Mouse (Mus musculus) midbrain, embryonic 13.5 days (tissue): ENCODE data around the gene Pnpla7. TPM values are rescaled to one million over a fixed set of nuclear protein-coding genes. Genes with fewer than 3 reads are reported as not detected.
"Not testable (repeated sequence)": the region's sequence is repeated elsewhere in the genome, so short reads cannot be mapped to it uniquely, and the experiment has no call there.

Experiments used
- ATAC-seq: fragments of 200-750 bp; cut with Nextera tagmentation; 2 replicates; pipeline ENCODE4 v1.8.0; 2017; ENCODE audit warnings: mild to moderate bottlenecking, moderate TSS enrichment, moderate library complexity
- H3K27ac ChIP-seq: fragments of 300-500 bp; sonication (generic); 2 replicates; pipeline ENCODE4 v1.5.1; 2015; ENCODE audit warnings: inconsistent platforms, mild to moderate bottlenecking, moderate library complexity
- H3K27me3 ChIP-seq: fragments of 300-500 bp; sonication (generic); 2 replicates; pipeline ENCODE4 v1.6.1; 2015; ENCODE audit warnings: mild to moderate bottlenecking, inconsistent platforms
- H3K36me3 ChIP-seq: fragments of 300-500 bp; sonication (generic); 2 replicates; pipeline ENCODE4 v1.6.1; 2015; ENCODE audit warnings: mild to moderate bottlenecking, inconsistent platforms
- H3K4me1 ChIP-seq: fragments of 300-500 bp; sonication (generic); replicated peaks from 2 replicates; pipeline ENCODE4 v1.6.1; 2015; ENCODE audit warnings: inconsistent platforms
- H3K4me2 ChIP-seq: fragments of 300-500 bp; sonication (generic); replicated peaks from 2 replicates; pipeline ENCODE4 v1.6.1; 2015; ENCODE audit warnings: moderate library complexity, mild to moderate bottlenecking, inconsistent platforms
- H3K4me3 ChIP-seq: fragments of 300-500 bp; sonication (generic); replicated peaks from 2 replicates; pipeline ENCODE4 v1.5.1; 2015; ENCODE audit warnings: mild to moderate bottlenecking, inconsistent platforms
- H3K9ac ChIP-seq: fragments of 300-500 bp; sonication (generic); replicated peaks from 2 replicates; pipeline ENCODE4 v1.6.1; 2015; ENCODE audit warnings: mild to moderate bottlenecking, inconsistent platforms
- H3K9me3 ChIP-seq: fragments of 300-500 bp; sonication (generic); 2 replicates; pipeline ENCODE4 v1.6.1; 2016; ENCODE audit warnings: mild to moderate bottlenecking, inconsistent platforms
- WGBS: fragments of 180-500 bp; shearing (Covaris S2); methylation state at CpG from one replicate; pipeline ENCODE4 v1.1.7; 2015; 5-methylcytosine and 5-hydroxymethylcytosine counted together
- polyA plus RNA-seq: library from polyadenylated mRNA; unstranded; fragments of >200 nt; fragmentation: Nextera tagmentation; extraction: Ambion mirVana; gene quantifications from 2 replicates; pipeline ENCODE4 v1.2.1, GENCODE M21; 2015

Pnpla7 gene
- polyA plus RNA-seq = 3.3 and 4.2 TPM in 2 replicates

DNA sequence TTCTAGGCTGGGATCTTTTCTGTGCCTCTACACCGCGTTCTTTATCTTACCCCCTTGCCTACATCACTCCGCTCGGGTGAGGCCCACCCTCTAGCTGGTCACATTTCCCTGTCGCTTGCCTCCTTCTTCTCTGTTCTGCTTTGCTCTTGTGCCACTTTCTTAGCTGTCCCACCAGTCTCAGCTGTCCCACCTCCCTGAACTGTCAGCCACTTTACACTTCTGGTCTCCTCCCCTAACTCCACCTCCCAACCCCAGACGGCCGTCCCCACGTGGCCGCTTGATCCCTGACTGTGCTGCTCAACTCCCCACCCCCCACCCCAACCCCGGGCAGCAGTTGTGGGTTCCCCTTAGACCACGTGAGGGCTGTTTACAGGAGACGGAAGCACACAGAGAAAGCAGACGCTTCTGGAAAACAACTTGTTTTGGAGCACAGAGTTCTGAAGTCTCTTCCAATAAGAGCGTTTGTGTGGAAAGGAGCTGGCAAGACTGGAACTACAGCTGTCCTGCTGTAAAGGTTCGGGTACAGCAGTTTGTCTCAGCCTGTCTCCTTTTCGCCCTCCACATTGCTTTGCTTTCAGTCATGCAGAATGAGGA, at the start of gene Pnpla7:
TSS of gene Pnpla7 (plus strand) at position 330 of the 594 bp plus-strand sequence.
- peak within 1 kb of the TSS; percentile 91 for H3K27ac ChIP-seq
- WGBS = under 1% methylated on average over 16 of the region's 16 CpGs
- peak within 1 kb of the TSS; percentile 91 for H3K4me2 ChIP-seq
- ATAC-seq = no peak
- H3K36me3 ChIP-seq = peaks cover 24% of the 10 kb centered on the region
- H3K9me3 ChIP-seq = no peaks in the 10 kb centered on the region
- peaks cover 24% of the 10 kb centered on the region for H3K4me1 ChIP-seq
- H3K27me3 ChIP-seq = no peaks in the 10 kb centered on the region
- H3K4me3 ChIP-seq = peak within 1 kb of the TSS; percentile 86
- H3K9ac ChIP-seq = peak within 1 kb of the TSS; percentile 86

DNA sequence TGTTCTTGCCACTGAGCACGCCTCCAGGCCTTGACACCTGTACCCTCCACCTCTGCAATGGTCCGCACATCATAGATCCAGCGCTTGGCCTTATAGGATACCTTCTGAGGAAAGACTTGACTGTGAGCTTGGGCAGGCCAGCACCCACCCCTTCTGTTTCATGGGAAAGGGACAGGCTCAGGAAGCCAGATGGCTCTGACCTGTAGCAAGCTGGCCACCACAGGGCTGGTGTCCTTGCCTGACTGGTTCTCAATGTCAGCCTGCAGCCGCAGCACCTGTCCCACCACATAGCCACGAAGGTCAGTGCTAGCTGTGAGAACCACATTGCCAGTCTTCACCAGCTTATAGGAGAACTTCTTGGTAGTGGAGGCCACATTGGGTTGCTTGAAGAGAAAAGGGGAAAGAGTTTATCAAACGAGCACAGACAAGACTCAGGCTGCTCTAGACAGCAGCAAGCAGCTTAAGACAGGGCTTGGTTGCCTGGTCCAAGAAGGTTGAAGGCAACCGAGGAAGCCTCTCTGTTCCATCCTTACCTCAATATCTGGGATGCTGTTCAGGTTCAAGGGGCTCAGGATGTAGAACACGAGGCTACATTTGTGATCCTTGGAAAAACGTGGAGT, 49.4 kb upstream of the Pnpla7 start:
- WGBS = 85% methylated on average over 9 of the region's 9 CpGs
- H3K27ac ChIP-seq = no peak overlapping the region
- H3K4me3 ChIP-seq = no peak overlapping the region
- H3K27me3 ChIP-seq = no peaks in the 10 kb centered on the region
- ATAC-seq = no peak; the same call in 1 of the 2 replicates
- no peak overlapping the region for H3K4me2 ChIP-seq
- no peaks in the 10 kb centered on the region for H3K9me3 ChIP-seq
- H3K36me3 ChIP-seq = peaks cover 5% of the 10 kb centered on the region; the same call in 1 of the 2 replicates
- H3K4me1 ChIP-seq = no peaks in the 10 kb centered on the region
- no peak overlapping the region for H3K9ac ChIP-seq

DNA sequence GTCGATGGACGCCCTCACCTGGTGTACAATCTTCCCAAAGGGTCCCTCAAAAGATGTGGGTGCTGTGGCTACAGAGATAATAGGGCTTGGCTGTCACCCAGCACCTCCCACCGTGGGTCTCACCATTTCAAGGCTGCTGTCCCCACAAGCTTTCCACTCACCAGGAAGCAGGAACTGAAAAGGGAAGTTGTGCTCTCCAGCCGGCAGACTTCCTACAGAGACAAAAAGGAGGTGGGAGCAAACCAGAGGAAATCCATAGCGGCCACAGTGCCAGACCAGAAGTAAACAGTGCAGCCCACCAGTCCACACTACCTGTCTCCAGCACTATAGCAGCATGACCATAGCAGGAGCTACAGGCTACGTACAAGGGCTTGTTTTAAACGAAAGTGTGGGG, 48.9 kb upstream of the Pnpla7 start:
- ATAC-seq = no peak
- Histone ChIP-seq H3K4me1 (no peaks in the 10 kb centered on the region), H3K36me3 (peaks cover 5% of the 10 kb centered on the region; the same call in 1 of the 2 replicates), H3K27me3 (no peaks in the 10 kb centered on the region), H3K9ac (no peak overlapping the region), H3K9me3 (no peaks in the 10 kb centered on the region), H3K27ac (no peak overlapping the region), H3K4me2 (no peak overlapping the region), H3K4me3 (no peak overlapping the region)
- WGBS = 80% methylated on average over 7 of the region's 7 CpGs

DNA sequence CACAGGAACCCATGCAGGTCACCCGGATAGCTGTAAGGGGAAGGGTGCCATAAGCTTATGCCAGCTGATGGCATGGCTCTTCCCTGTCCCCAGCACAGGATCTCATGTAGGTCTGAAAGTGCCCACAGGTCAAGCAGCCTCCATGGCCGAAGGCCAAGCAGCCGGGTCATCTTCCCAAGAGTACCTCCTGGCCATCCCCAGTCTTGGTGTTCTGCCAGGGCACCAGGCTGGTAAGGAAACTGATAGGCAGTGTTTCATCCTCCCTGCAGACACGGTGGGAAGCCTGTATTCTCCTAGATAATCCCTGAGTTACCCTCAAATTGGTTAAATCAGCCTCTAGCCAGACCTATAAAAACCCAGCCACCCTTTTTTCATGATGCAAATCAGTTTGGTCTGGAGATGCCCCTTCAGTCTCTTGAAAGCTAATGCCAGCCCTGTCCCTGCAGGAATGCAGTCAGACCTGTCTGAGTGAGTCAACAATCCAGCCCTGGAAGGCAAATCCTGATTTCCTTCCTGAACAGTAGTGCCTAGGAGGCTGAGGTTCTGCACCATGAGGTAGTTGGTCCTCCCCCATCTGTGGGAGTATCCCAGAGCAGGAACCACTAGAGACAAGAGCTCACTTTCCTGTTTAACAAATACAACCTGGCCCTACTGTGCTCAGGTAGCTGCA, 47.9 kb upstream of the Pnpla7 start:
- Histone ChIP-seq H3K4me2 (no peak overlapping the region), H3K4me3 (no peak overlapping the region), H3K9ac (no peak overlapping the region), H3K4me1 (no peaks in the 10 kb centered on the region), H3K36me3 (peaks cover 5% of the 10 kb centered on the region; the same call in 1 of the 2 replicates), H3K27ac (no peak overlapping the region), H3K27me3 (no peaks in the 10 kb centered on the region), H3K9me3 (no peaks in the 10 kb centered on the region)
- 69% methylated on average over 4 of the region's 4 CpGs for WGBS
- no peak for ATAC-seq

DNA sequence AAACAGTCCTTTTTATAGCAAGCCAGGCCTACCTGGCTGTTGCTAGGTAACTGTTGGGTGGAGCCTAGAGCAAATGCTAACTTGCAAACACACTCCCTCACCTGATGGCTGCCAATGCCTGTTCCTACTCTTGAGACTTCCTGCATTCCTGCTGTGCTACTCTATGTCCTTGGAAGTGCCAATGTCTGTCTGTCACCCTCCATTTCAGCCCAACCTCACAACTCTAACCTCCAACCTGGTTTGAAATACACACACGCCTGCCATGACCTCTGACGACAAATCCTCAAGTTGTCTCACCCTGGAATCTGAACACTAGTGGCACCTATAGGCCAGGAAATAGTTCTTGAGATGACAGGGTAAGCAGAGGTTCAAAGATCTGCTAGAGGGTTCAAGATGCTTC, 46.7 kb upstream of the Pnpla7 start:
- no peak overlapping the region for H3K9ac ChIP-seq
- 61% methylated on average over 2 of the region's 2 CpGs for WGBS
- H3K4me2 ChIP-seq = no peak overlapping the region
- H3K27me3 ChIP-seq = peaks cover 8% of the 10 kb centered on the region
- ATAC-seq = no peak
- no peak overlapping the region for H3K4me3 ChIP-seq
- H3K9me3 ChIP-seq = no peaks in the 10 kb centered on the region
- peaks cover 4% of the 10 kb centered on the region; the same call in 1 of the 2 replicates for H3K4me1 ChIP-seq
- H3K27ac ChIP-seq = no peak overlapping the region
- H3K36me3 ChIP-seq = peaks cover 5% of the 10 kb centered on the region; the same call in 1 of the 2 replicates

DNA sequence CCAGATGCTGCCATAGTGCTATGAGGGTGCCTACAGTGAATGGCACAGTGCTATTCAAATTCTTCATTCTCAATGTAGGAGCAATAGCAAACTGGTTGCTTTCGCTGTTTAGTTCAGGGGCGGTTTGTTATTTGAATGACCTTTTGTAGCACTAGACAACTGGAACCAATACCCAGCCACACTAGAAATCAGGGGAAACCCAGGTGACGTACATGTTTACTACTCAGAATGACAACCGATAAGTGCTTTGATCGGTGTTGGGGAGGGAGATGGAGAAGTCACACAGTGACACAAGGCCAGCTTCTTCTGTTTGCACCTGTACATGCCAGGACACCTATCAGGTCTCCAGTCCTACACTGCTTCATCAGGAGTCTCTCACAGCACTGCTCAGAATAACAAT, 46.2 kb upstream of the Pnpla7 start:
- H3K9ac ChIP-seq = no peak overlapping the region; the same call in 1 of the 2 replicates
- H3K9me3 ChIP-seq = no peaks in the 10 kb centered on the region
- ATAC-seq = no peak
- no peak overlapping the region for H3K4me2 ChIP-seq
- WGBS = 91% methylated on average over 5 of the region's 5 CpGs
- peaks cover 13% of the 10 kb centered on the region for H3K27me3 ChIP-seq
- no peak overlapping the region for H3K27ac ChIP-seq
- no peak overlapping the region for H3K4me3 ChIP-seq
- H3K4me1 ChIP-seq = peaks cover 9% of the 10 kb centered on the region
- peaks cover 5% of the 10 kb centered on the region; the same call in 1 of the 2 replicates for H3K36me3 ChIP-seq

DNA sequence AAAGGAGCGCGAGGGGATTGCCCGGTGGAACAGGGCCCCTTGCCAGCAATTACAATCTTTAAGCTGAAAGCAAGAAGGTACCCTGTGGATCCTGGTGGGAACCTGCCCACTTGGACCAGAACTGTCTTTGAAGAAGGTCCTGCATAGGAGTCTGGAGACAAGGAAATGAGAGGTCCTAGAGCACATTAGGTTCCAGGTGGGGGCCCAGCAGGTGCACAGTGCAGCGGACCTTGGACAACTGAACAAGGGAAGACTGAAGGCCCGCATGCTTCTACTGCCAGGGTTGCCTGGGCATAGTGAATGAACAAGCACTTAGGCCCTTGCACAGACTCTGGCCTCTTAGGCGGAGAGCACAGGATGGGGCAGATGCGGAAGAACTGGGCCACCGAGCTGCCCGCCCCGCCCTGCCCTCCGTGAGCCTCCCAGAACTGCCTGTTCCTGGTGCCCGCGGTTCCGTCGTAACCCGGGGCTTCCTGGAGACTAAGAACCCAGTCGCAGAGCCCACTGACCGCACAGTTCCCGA, 41.3 kb upstream of the Pnpla7 start:
- no peak; the same call in 1 of the 2 replicates for ATAC-seq
- Histone ChIP-seq H3K9me3 (no peaks in the 10 kb centered on the region), H3K9ac (peak overlapping the region; percentile 74), H3K4me3 (peak overlapping the region; percentile 61), H3K4me2 (peak overlapping the region; percentile 85), H3K36me3 (no peaks in the 10 kb centered on the region), H3K27me3 (peaks cover 24% of the 10 kb centered on the region), H3K27ac (no peak overlapping the region), H3K4me1 (peaks cover 19% of the 10 kb centered on the region)
- 5% methylated on average over 19 of the region's 19 CpGs for WGBS

DNA sequence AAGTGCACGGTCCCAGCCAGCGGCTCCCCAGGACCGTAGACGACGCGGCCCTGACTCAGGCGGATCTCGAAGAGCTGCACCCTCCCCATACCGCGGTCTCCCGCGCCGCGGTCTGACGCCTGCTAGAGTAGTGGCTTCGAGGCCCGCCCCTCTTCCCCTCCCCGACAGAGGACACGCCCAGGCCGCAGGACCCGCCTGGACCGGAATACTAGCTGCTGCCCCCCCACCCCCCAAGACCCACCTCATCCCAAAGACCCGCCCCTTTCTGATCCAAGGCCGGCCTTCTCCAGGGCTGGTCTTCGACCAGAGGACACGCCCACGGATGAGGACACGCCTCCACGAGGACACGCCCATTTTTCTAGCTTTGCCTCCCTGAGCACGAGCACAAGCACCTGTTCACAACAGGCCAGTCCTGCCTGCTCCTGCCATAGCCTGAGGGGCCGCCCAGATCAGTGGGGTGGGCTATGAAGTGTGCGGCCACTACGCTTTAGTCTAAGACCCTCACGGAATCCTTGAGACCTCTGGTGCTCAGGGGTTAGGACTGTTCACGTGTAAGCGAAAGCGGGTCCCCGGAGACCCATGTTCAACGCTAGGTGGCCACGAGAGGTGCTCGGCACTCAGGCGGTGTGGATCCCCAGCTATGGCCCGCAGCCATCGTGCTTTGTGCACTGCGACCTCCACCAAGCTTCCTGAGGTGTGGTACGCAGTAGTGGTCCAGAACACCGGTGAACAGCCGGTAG, 40.6 kb upstream of the Pnpla7 start, which contains the start of gene Arrdc1:
TSS of gene Arrdc1 (minus strand) at position 196 of the 740 bp plus-strand sequence.
- Histone ChIP-seq H3K4me1 (peaks cover 19% of the 10 kb centered on the region), H3K4me2 (peak within 1 kb of the TSS; percentile 85), H3K27ac (no peak within 1 kb of the TSS), H3K36me3 (no peaks in the 10 kb centered on the region), H3K4me3 (peak within 1 kb of the TSS; percentile 61), H3K9ac (peak within 1 kb of the TSS; percentile 74), H3K27me3 (peaks cover 24% of the 10 kb centered on the region), H3K9me3 (no peaks in the 10 kb centered on the region)
- WGBS = under 1% methylated on average over 47 of the region's 49 CpGs
- peak; percentile 95 for ATAC-seq

DNA sequence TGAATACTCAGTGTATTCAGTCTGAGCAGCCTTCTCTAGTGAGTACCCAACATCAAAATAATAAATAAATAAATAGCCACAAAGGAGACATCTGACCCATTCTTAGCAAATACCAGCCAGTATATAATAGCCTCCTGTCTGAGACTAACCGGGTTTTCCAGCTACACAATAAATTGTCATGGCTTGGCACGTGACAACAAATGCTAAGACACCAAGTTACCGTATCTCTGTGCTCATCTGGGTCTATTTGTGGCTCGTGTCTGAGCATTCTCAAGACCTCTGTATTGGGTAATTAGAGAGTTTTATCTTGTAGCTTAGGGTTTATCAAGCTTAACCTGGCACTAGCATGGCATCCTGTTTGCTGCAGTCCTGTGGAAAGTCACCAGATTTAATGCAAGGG, 33.7 kb upstream of the Pnpla7 start:
- H3K36me3 ChIP-seq = no peaks in the 10 kb centered on the region
- WGBS = 83% methylated on average over 4 of the region's 4 CpGs
- no peak for ATAC-seq

DNA sequence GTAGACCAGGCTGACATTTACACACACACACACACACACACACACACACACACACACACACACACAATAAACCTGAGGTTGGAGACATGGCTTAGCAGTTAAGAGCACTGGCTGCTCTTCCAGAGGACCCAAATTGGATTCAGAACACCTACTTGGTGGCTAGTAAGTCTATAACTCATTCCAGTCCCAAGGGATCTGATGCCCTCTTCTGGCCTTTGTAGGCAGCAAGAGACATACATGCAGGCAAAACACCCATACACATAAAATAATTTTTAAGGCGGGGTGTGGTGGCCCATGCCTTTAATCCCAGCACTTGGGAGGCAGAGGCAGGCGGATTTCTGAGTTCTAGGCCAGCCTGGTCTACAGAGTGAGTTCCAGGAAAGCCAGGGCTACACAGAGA, 31.5 kb upstream of the Pnpla7 start:
- not testable (repeated sequence) for H3K9me3 ChIP-seq, H3K36me3 ChIP-seq, H3K4me1 ChIP-seq, H3K9ac ChIP-seq, H3K27me3 ChIP-seq, H3K4me3 ChIP-seq, H3K4me2 ChIP-seq, H3K27ac ChIP-seq, ATAC-seq
- WGBS = 48% methylated on average over 2 of the region's 2 CpGs

More for the DNA sequence above, 33.7 kb upstream of the Pnpla7 start:
- H3K9me3 ChIP-seq = no peaks in the 10 kb centered on the region
- H3K4me3 ChIP-seq = no peak overlapping the region
- no peaks in the 10 kb centered on the region for H3K4me1 ChIP-seq
- no peak overlapping the region for H3K4me2 ChIP-seq
- peaks cover 9% of the 10 kb centered on the region; the same call in 1 of the 2 replicates for H3K27me3 ChIP-seq
- no peak overlapping the region for H3K27ac ChIP-seq
- no peak overlapping the region for H3K9ac ChIP-seq

DNA sequence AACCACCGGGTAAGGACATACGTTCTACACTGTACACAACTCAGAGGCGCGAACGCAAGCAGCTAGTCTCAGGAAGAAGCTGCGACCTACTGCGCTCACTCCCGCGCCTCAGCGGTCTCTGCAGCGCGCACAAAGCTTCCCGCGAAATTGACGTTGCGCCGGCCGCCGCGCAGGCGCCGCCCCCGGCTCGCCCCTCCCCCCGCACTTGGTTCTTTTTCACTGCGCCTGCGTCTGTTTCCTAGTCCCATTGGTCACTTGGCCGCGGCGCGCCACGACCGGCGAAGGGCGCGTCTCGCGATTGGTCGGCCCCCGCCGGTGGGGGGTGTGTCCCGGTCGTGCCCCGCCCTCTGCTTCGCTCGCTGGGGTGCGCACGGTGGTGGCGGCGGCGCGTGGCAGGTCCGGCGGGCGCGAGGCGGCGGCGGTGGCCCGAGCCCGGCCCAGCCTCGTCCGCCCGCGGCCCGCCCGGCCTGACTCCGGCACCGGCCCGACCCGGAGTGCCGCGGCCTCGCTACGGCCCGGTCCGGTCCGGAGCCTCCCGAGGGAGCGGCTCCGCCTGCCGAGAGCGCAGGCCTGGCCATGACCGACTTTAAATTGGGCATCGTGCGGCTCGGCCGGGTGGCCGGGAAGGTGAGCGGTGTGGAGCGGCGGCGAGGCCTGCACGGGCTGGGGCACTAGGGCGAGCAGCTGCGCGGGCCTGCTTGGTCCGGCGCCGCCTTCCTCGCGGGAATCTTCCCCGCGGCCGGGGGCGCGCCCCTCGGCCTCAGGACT, 26.2 kb upstream of the Pnpla7 start, which contains the start of gene Zmynd19:
TSS of gene Zmynd19 (plus strand) at position 372 of the 768 bp plus-strand sequence.
- Histone ChIP-seq H3K27ac (peak within 1 kb of the TSS; percentile 74), H3K4me2 (peak within 1 kb of the TSS; percentile 95), H3K36me3 (peaks cover 29% of the 10 kb centered on the region), H3K9me3 (no peaks in the 10 kb centered on the region), H3K9ac (peak within 1 kb of the TSS; percentile 97), H3K4me3 (peak within 1 kb of the TSS; percentile 84), H3K27me3 (peaks cover 3% of the 10 kb centered on the region; the same call in 1 of the 2 replicates), H3K4me1 (peaks cover 20% of the 10 kb centered on the region)
- ATAC-seq = peak; percentile 97
- WGBS = under 1% methylated on average over 74 of the region's 108 CpGs
